Mouse (Mus musculus) kidney, embryonic 15.5 days (tissue): Measurements from ENCODE around the gene Npsr1. TPM values are rescaled to one million over a fixed set of nuclear protein-coding genes. Genes with fewer than 3 reads are reported as not detected.

Experiments
- ATAC-seq: fragments of 200-750 bp; cut with Nextera tagmentation; replicated peaks from 2 replicates; pipeline ENCODE4 v1.8.0; 2017; ENCODE audit warnings: moderate TSS enrichment; ENCODE audit not compliant: low FRiP score
- H3K27ac ChIP-seq: fragments of 300-500 bp; sonication (generic); 2 replicates; pipeline ENCODE4 v1.5.1; 2015; ENCODE audit warnings: mild to moderate bottlenecking, inconsistent platforms
- H3K27me3 ChIP-seq: fragments of 300-500 bp; sonication (generic); 2 replicates; pipeline ENCODE4 v1.6.1; 2015; ENCODE audit warnings: inconsistent platforms
- H3K36me3 ChIP-seq: fragments of 300-500 bp; sonication (generic); 2 replicates; pipeline ENCODE4 v1.6.1; 2015; ENCODE audit warnings: inconsistent platforms
- H3K4me1 ChIP-seq: fragments of 300-500 bp; sonication (generic); 2 replicates; pipeline ENCODE4 v1.6.1; 2015; ENCODE audit warnings: inconsistent platforms
- H3K4me2 ChIP-seq: fragments of 300-500 bp; sonication (generic); 2 replicates; pipeline ENCODE4 v1.6.1; 2015; ENCODE audit warnings: moderate library complexity, mild to moderate bottlenecking, inconsistent platforms
- H3K4me3 ChIP-seq: fragments of 300-500 bp; sonication (generic); replicated peaks from 2 replicates; pipeline ENCODE4 v1.5.1; 2015; ENCODE audit warnings: mild to moderate bottlenecking, inconsistent platforms
- H3K9ac ChIP-seq: fragments of 300-500 bp; sonication (generic); 2 replicates; pipeline ENCODE4 v1.6.1; 2015; ENCODE audit warnings: mild to moderate bottlenecking, inconsistent platforms
- H3K9me3 ChIP-seq: fragments of 300-500 bp; sonication (generic); replicated peaks from 2 replicates; pipeline ENCODE4 v1.6.1; 2016; ENCODE audit warnings: inconsistent platforms
- WGBS: fragments of 180-500 bp; shearing (Covaris S2); methylation state at CpG from one replicate; pipeline ENCODE4 v1.1.7; 2015; ENCODE audit warnings: mixed read lengths; 5-methylcytosine and 5-hydroxymethylcytosine counted together
- polyA plus RNA-seq: library from polyadenylated mRNA; unstranded; fragments of >200 nt; fragmentation: Nextera tagmentation; extraction: Ambion mirVana; gene quantifications from 2 replicates; pipeline ENCODE4 v1.2.1, GENCODE M21; 2015

Gene Npsr1
- polyA plus RNA-seq, 1 experiment from 2014 or later: 0.34 TPM

DNA sequence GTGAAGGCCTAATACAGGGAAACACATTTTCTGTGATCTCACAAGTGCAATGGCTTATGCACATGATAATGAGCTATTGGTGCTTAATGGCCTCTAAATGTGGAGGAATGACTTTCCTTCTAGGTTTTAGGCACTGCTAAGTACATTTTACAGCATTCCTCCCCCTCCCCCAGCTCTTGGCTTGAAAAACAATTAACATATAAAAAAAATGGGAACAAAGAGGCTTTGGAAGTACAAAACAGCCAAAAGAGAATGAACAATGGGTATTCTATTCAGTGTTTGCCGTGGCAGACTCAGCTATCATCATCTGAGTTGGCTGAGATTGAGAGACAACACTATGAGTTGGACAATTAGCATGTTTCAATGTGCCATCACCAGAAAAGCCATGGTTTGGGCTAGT lies 62.6 kb downstream of the Npsr1 start:
- Histone ChIP-seq H3K27me3 (no peaks in the 10 kb centered on the region), H3K9ac (no peak overlapping the region), H3K27ac (no peak overlapping the region), H3K4me2 (no peak overlapping the region), H3K9me3 (no peaks in the 10 kb centered on the region), H3K4me3 (no peak overlapping the region), H3K36me3 (no peaks in the 10 kb centered on the region), H3K4me1 (no peaks in the 10 kb centered on the region)
- no peak for ATAC-seq
- 20% methylated on average over 1 of the region's 1 CpGs for WGBS

DNA sequence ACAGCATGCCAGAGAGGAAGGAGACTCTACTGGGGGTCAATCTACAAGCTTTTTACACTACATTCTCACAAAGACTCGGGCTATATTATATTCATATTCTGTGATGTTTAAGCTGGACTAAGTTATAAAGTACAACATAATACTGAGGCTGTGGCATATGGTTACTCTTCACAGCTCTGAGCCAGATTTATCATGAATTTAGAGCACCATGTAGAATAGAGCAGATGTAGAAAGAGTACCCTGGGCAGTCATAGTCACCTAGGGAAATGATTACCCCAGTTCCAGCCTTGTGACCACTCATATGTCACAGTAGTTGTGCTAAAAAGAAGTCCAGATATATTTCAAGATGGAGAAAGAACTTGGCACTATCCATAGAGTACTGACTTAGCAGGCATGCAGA lies 70.7 kb downstream of the Npsr1 start:
- ATAC-seq: no peak
- Histone ChIP-seq H3K27ac (no peak overlapping the region), H3K36me3 (no peaks in the 10 kb centered on the region), H3K9ac (no peak overlapping the region), H3K27me3 (no peaks in the 10 kb centered on the region), H3K4me2 (no peak overlapping the region), H3K9me3 (no peaks in the 10 kb centered on the region), H3K4me1 (no peaks in the 10 kb centered on the region), H3K4me3 (no peak overlapping the region)
- WGBS: 87% methylated on average over 1 of the region's 1 CpGs

DNA sequence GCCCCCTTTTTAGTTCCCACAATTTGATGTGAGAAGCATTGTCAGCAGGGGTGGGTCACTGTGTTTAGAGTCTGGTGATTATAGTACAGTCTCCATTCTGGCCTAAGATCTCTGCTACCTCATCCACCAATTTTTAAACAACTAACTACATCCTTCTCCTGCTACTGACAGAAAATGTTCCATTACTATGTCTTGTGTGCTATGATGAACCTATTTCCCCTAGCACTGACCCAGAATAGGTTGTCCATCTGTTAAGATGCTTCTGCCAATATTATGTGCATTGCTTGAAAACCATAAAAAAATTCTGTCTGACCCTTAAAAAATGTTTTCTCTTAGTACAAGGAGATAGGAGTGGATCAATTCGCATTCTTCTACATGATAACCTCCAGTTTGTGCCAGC lies 72.9 kb downstream of the Npsr1 start:
- H3K9ac ChIP-seq: no peak overlapping the region
- H3K9me3 ChIP-seq: no peaks in the 10 kb centered on the region
- H3K27ac ChIP-seq: no peak overlapping the region
- H3K4me1 ChIP-seq: no peaks in the 10 kb centered on the region
- no peaks in the 10 kb centered on the region for H3K36me3 ChIP-seq
- no peak for ATAC-seq
- no peaks in the 10 kb centered on the region for H3K27me3 ChIP-seq
- WGBS: 78% methylated on average over 1 of the region's 1 CpGs
- H3K4me3 ChIP-seq: no peak overlapping the region
- H3K4me2 ChIP-seq: no peak overlapping the region

GRCm38 (mm10) chr9:24178744-24179143 lies 80.9 kb downstream of the Npsr1 start:
- no peak for ATAC-seq
- no peaks in the 10 kb centered on the region for H3K27me3 ChIP-seq
- no peak overlapping the region for H3K9ac ChIP-seq
- no peaks in the 10 kb centered on the region for H3K36me3 ChIP-seq
- H3K4me1 ChIP-seq: no peaks in the 10 kb centered on the region
- no peak overlapping the region for H3K27ac ChIP-seq
- H3K4me2 ChIP-seq: no peak overlapping the region
- 91% methylated on average over 2 of the region's 2 CpGs for WGBS
- H3K9me3 ChIP-seq: no peaks in the 10 kb centered on the region
- no peak overlapping the region for H3K4me3 ChIP-seq

- WGBS: 86% methylated on average over 7 of the region's 7 CpGs
- Histone ChIP-seq H3K4me3 (no peak overlapping the region), H3K9ac (no peak overlapping the region), H3K4me1 (no peaks in the 10 kb centered on the region), H3K9me3 (no peaks in the 10 kb centered on the region), H3K4me2 (no peak overlapping the region), H3K36me3 (no peaks in the 10 kb centered on the region), H3K27ac (no peak overlapping the region), H3K27me3 (no peaks in the 10 kb centered on the region)
- ATAC-seq: no peak
Measured at GRCm38 (mm10) chr9:24180926-24181325, 83.1 kb downstream of the Npsr1 start.

DNA sequence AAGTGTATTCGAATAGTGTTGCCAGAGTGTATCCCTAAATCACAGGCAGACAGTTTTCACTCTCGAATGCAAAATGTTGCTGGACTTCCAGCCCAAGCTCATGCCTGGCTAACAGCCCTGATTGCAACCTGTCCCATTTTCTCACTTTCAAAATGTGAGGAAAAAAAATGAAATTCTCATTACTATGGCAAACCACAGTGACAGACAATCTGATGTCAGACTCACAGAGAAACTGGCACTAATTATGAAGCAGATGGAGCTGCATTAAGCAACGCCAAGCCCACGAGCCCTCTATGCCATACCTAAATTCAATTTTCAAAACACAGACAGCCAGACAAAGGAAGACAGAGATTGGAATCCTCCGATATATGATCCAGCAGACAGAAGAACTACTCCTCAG lies 88.5 kb downstream of the Npsr1 start:
- 80% methylated on average over 5 of the region's 5 CpGs for WGBS
- Histone ChIP-seq H3K4me2 (no peak overlapping the region), H3K9me3 (no peaks in the 10 kb centered on the region), H3K4me3 (no peak overlapping the region), H3K4me1 (peaks cover 4% of the 10 kb centered on the region; the same call in 1 of the 2 replicates), H3K36me3 (no peaks in the 10 kb centered on the region), H3K9ac (no peak overlapping the region), H3K27me3 (no peaks in the 10 kb centered on the region), H3K27ac (no peak overlapping the region)
- no peak for ATAC-seq

GRCm38 (mm10) chr9:24189511-24190260 lies 91.9 kb downstream of the Npsr1 start:
- no peaks in the 10 kb centered on the region for H3K9me3 ChIP-seq
- WGBS: 39% methylated on average over 2 of the region's 2 CpGs
- ATAC-seq: no peak; the same call in 1 of the 2 replicates
- no peaks in the 10 kb centered on the region for H3K27me3 ChIP-seq
- peaks cover 4% of the 10 kb centered on the region; the same call in 1 of the 2 replicates for H3K4me1 ChIP-seq
- no peak overlapping the region for H3K27ac ChIP-seq
- H3K4me3 ChIP-seq: no peak overlapping the region
- no peak overlapping the region for H3K9ac ChIP-seq
- no peak overlapping the region for H3K4me2 ChIP-seq
- H3K36me3 ChIP-seq: no peaks in the 10 kb centered on the region

DNA sequence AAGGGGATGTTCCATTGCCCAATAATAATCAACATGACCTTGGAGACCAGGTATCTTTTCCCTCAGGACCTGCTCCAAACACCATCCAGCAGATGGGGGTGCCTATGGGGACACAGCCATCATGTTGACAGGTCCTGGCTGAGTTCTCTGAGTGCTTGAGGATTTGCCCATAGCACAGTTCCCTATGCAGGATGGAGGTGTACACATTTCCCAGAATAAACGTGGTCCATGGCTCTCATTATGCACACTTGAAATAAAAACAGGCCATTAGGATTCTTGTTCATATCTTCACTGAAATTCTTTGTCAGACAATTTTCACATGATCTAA lies 92.4 kb downstream of the Npsr1 start:
- no peak for ATAC-seq
- peaks cover 4% of the 10 kb centered on the region; the same call in 1 of the 2 replicates for H3K4me1 ChIP-seq
- H3K27me3 ChIP-seq: no peaks in the 10 kb centered on the region
- no peak overlapping the region for H3K4me2 ChIP-seq
- H3K4me3 ChIP-seq: no peak overlapping the region
- WGBS: 64% methylated on average over 1 of the region's 1 CpGs
- H3K9me3 ChIP-seq: no peaks in the 10 kb centered on the region
- no peak overlapping the region for H3K27ac ChIP-seq
- no peak overlapping the region for H3K9ac ChIP-seq
- no peaks in the 10 kb centered on the region for H3K36me3 ChIP-seq

- Histone ChIP-seq H3K4me2 (no peak overlapping the region), H3K4me3 (no peak overlapping the region), H3K27ac (no peak overlapping the region), H3K9me3 (no peaks in the 10 kb centered on the region), H3K27me3 (no peaks in the 10 kb centered on the region), H3K9ac (no peak overlapping the region), H3K4me1 (no peaks in the 10 kb centered on the region), H3K36me3 (no peaks in the 10 kb centered on the region)
- no peak for ATAC-seq
- WGBS: 84% methylated on average over 1 of the region's 1 CpGs
Measured at GRCm38 (mm10) chr9:24198254-24198653, 100.5 kb downstream of the Npsr1 start.

GRCm38 (mm10) chr9:24211636-24212035 lies 113.8 kb downstream of the Npsr1 start:
- no peaks in the 10 kb centered on the region for H3K9me3 ChIP-seq
- 96% methylated on average over 1 of the region's 1 CpGs for WGBS

GRCm38 (mm10) chr9:24217721-24218120 lies 119.9 kb downstream of the Npsr1 start:
- 64% methylated on average over 1 of the region's 1 CpGs for WGBS

More at GRCm38 (mm10) chr9:24211636-24212035, 113.8 kb downstream of the Npsr1 start:
- no peaks in the 10 kb centered on the region for H3K4me1 ChIP-seq
- H3K36me3 ChIP-seq: no peaks in the 10 kb centered on the region
- no peak overlapping the region for H3K4me2 ChIP-seq
- no peaks in the 10 kb centered on the region for H3K27me3 ChIP-seq
- no peak overlapping the region for H3K27ac ChIP-seq
- no peak overlapping the region for H3K9ac ChIP-seq
- no peak overlapping the region for H3K4me3 ChIP-seq
- ATAC-seq: no peak

GRCm38 (mm10) chr9:24236461-24236860 lies 138.7 kb downstream of the Npsr1 start:
- H3K9ac ChIP-seq: no peak overlapping the region
- H3K4me2 ChIP-seq: no peak overlapping the region
- H3K27me3 ChIP-seq: no peaks in the 10 kb centered on the region
- H3K9me3 ChIP-seq: no peaks in the 10 kb centered on the region
- WGBS: 94% methylated on average over 1 of the region's 1 CpGs
- ATAC-seq: no peak
- H3K4me1 ChIP-seq: no peaks in the 10 kb centered on the region
- H3K36me3 ChIP-seq: no peaks in the 10 kb centered on the region
- H3K4me3 ChIP-seq: no peak overlapping the region
- no peak overlapping the region for H3K27ac ChIP-seq

More at GRCm38 (mm10) chr9:24217721-24218120, 119.9 kb downstream of the Npsr1 start:
- no peak for ATAC-seq
- Histone ChIP-seq H3K4me1 (no peaks in the 10 kb centered on the region), H3K27ac (no peak overlapping the region), H3K4me2 (no peak overlapping the region), H3K9ac (no peak overlapping the region), H3K4me3 (no peak overlapping the region), H3K9me3 (no peaks in the 10 kb centered on the region), H3K36me3 (no peaks in the 10 kb centered on the region), H3K27me3 (no peaks in the 10 kb centered on the region)

- ATAC-seq: no peak
- Histone ChIP-seq H3K27ac (no peak overlapping the region), H3K4me3 (no peak overlapping the region), H3K9ac (no peak overlapping the region), H3K4me1 (no peaks in the 10 kb centered on the region), H3K4me2 (no peak overlapping the region), H3K27me3 (no peaks in the 10 kb centered on the region), H3K9me3 (no peaks in the 10 kb centered on the region), H3K36me3 (no peaks in the 10 kb centered on the region)
Measured at GRCm38 (mm10) chr9:24247557-24247956, 149.8 kb downstream of the Npsr1 start.
